Mouse (Mus musculus): ENCODE data around the gene Gxylt1.

DNA sequence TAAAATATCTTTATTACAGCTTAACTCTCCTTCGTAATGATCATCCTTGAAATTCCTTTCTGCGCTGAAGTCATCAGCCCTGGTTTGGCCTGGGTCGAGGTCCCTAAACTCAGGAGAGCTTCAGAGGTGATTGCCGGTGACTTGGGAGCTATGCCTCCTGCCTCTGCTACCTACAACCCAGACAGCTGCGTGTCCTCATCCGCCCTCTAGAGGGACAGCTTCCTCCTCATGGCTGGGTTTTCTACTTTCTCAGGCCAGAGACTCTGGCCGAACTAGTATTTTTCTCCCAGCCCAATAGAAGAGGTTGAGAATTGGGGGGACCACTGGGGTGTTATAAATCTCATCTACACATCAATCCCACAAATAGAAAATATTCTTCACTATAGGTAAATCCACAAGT is 52.5 kb downstream of the Gxylt1 start:
- TF ChIP-seq TAL1 (IDR thresholded peaks at IDR 0.05; ENCODE audit: low read length) (no peak), GATA1 (IDR thresholded peaks at IDR 0.05; ENCODE audit: low read length) (no peak)
